Mouse (Mus musculus) urinary bladder, postnatal 14 days (tissue): ENCODE data around the gene Ublcp1.

ENCODE experiments used
- DNase-seq: peaks from one replicate; pipeline ENCODE4 v3.0.0; 2021; ENCODE audit warnings: low spot score

Gene Ublcp1

DNA sequence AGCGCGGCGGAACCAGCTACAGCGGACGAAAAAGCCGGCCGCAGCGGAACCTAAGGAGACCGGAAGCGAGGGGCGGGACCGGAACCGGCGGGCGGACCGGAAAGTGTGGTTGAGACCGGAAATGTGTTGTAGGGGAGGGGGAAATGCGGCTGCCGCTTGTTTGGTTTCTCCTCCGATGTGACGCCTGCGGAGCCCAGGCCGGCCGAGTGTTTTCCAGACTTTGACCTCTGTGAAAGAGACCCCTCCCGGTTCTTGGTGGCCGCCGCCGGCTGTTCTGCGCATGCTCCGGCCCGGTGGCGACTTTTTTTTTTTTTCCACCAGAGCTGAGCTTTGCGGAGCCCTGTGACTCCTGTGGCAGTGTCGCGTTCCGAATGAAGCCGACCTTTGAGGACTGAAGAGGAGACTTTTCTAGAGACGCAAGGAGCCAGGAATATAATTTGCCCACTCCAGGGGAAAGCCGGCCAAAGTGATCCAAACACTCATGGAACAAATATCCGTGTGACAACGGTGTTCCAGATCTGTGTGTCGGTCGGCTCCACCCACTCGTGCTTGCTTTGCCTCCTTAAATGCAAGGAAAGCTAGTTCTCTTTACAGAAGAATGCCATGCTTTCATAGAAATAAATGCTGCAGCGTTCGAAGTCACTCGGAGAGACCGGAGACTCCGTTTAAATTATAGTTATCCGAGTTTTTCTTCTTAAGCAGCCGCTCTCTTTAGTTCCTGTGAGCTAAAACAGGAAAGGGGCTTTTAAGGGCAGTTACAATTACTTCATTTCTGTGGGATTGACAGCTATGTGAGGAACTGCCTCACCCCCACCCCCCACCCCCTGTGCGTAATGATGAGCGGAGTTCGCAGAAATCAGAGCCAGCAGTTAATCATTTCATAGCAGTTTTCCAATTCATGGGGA is at the start of gene Ublcp1:
Gene Ublcp1 (minus strand): TSS at position 67 of the 905 bp plus-strand sequence.
- DNase-seq: peak; percentile 92

- peak; percentile 29 for DNase-seq
Observed at GRCm38 (mm10) chr11:44519096-44519949, 49.0 kb upstream of the Ublcp1 start.

GRCm38 (mm10) chr11:44518281-44519095 is 48.2 kb upstream of the Ublcp1 start, which contains the start of gene Rnf145:
Gene Rnf145, plus strand, starts transcription at chr11:44518964.
- peak; percentile 63 for DNase-seq

- no peak for DNase-seq
Observed at GRCm38 (mm10) chr11:44517561-44518280, 47.4 kb upstream of the Ublcp1 start.

- no peak for DNase-seq
Observed at GRCm38 (mm10) chr11:44516362-44516761, 46.1 kb upstream of the Ublcp1 start.

DNA sequence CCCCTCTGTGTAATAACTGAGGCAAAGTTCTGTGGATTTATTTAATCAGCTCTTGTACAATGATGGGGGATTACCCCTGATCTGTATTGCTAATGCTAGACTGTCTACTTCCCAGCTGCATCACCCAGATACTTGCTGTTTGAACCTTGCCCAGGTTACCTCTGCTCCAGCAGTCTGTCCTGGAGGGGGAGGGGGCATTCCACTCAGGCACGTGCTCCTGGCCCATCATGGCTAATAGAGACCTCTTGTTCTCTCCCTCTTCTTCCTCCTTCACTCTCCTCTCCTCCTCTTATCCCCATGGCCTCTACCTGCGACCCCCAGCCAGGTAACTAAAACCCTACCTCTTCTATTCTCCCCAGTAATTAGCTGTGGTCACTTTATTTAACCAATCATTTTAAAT is 44.4 kb upstream of the Ublcp1 start:
- no peak for DNase-seq

GRCm38 (mm10) chr11:44513026-44513422 is 42.7 kb upstream of the Ublcp1 start:
- no peak for DNase-seq

GRCm38 (mm10) chr11:44512044-44513025 is 42.0 kb upstream of the Ublcp1 start:
- no peak for DNase-seq

- no peak for DNase-seq
Observed at GRCm38 (mm10) chr11:44510371-44510770, 40.1 kb upstream of the Ublcp1 start.

DNA sequence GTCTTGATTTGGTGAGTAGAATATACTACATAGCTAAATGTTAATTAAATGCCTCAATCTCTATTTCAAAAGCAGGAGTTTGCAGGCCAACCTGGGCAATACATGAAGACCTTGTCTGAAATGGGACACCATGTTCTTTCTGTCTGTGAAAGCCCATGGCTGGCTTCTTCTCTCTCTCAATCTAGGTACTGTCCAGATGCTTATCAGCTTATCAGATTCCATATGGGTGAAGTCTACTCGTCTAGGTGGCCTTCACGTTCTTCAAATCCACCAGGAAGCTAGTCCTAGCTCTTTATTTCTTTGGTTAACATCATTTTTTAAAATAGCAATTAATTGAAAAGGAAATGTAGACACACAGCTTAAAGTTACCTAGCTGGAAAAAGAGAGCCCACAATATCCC is 39.6 kb upstream of the Ublcp1 start:
- DNase-seq: no peak

DNA sequence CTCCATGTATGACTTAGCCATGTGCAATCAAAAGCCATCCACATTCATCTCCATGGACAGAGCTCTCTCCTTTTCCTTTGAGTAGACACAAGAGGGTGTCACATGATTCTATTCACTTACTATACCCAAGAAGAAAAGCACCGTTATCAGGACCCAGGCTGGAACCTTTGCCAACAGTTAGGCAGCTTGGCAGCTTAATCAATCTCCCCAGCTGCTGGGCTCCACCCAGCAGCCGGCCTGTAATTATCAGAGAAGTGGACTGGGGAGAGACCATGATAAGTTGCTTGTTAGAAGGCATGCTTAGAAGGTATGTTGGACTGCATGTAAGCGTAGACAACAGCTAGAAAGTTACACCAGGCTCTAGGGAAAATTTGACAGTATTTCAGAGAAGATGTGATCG is 38.6 kb upstream of the Ublcp1 start:
- no peak for DNase-seq

DNA sequence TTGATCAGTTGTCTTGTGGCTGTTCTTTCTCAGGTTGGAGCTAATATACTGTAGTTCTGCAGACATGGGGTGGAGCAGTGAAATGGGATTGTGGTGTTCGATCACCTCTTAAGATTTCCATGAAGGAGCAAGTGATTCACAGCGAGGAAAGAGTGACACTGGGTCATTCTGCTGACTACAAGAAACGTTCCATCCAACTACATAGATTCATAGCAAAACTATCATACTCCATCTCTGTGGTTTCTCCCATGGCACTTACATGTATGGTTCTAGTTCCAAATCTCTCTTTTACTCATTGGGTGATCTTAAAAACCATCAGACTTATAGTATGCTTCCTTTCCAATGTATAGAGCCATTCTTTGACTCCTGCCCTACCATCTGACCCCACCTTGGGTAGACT is 34.5 kb upstream of the Ublcp1 start:
- no peak for DNase-seq

GRCm38 (mm10) chr11:44504146-44504545 is 33.8 kb upstream of the Ublcp1 start:
- DNase-seq: no peak

- no peak for DNase-seq
Observed at GRCm38 (mm10) chr11:44502931-44503330, 32.6 kb upstream of the Ublcp1 start.

- no peak for DNase-seq
Observed at GRCm38 (mm10) chr11:44501477-44501876, 31.2 kb upstream of the Ublcp1 start.

- DNase-seq: no peak
Observed at GRCm38 (mm10) chr11:44500966-44501365, 30.7 kb upstream of the Ublcp1 start.

DNA sequence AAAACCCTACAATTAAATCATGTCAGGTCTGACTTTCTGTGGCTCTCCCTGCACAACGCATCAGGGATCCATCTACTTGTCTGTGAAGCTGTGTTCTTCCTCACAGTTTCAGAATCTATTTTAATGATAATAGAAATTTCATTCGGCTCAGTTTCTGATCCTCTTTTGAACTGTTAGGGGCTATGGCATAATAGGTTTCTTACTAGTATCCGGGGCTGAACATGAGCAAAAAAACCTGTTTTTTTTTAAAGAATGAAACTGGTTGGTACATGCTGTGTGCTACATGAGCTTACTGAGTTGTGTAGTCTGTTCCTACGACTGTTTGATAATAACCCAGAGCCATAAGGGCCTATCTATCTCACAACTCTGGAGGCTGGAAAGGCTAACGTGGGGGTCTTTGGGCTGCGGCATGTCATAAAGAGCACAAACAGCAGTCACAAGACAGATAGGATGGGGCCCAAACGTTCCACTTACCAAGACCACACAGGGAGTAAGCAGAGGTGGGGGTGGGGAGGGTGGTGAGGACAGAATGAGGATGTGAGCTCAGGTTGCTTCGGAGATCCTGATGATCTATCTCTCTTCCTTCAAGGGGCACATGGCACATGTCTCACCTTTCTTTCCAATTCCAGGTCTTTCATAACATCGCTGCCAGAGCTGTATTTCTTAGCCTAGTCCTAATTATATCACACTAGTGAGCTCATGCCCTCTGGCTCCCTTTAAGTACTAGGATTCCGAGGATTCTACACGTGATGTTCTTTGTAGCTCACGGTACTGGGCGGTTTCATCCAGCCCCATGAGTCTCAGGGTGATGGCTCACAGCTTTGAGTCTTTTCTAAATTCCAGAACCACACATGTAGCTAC is 28.3 kb upstream of the Ublcp1 start:
- DNase-seq: no peak

GRCm38 (mm10) chr11:44496217-44496616 is 25.9 kb upstream of the Ublcp1 start:
- DNase-seq: peak; percentile 16
